Mouse (Mus musculus) B cell, adult (primary cell): ENCODE data around the gene Tmem121. TPM values are rescaled to one million over a fixed set of nuclear protein-coding genes. Genes with fewer than 3 reads are reported as not detected.

ENCODE experiments used
- total RNA-seq: library from RNA; stranded (reverse); gene quantifications from 4 replicates; pipeline ENCODE4 v1.2.4, GENCODE M21; 2023; ENCODE audit not compliant: inconsistent age

The Tmem121 gene
- 5.1 to 6.3 TPM (median 6.2 TPM) in 4 replicates for total RNA-seq

DNA sequence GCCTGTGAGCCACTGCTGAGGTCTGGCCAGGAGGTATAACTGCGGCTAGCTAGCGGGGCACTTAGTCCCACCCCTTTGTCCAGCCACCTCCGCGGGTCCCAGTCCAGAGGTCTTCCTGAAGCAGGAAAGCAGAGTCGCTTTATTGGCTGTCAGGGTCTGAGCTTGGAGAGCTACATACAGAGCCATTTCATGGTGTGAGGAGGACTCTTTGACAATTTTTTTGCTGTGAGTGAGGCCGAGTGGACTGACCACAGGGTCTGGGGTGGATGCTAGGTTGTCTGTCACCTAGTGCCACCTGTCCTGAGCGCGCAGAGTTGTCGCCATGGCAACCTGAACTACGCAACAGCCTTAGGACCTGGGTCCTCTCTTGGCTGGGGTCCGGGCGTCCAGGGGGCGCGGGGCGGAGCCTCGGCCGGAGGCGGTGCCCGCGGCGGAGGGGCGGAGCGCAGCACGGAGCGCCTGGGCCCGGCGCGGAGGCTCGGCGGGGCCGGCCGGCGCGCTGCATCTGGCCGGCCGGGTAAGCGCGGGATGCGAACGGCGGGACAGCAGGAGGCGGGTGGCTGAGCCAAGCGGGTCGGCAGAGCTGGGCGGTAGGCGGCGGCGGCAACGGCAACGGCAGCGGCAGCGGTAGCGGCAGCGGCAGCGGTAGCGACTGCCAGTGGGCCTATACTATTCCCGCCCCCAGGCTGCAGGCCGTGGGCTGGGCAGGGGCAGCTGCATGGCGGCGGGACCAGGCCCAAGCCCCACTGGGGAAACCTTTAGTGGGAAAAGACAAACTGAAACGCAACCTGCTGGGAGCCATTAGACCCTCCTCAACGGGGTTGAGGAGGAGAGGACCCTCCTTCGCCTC lies at the start of gene Tmem121:
TSS of gene Tmem121 (plus strand) at position 489 of the 850 bp plus-strand sequence.

DNA sequence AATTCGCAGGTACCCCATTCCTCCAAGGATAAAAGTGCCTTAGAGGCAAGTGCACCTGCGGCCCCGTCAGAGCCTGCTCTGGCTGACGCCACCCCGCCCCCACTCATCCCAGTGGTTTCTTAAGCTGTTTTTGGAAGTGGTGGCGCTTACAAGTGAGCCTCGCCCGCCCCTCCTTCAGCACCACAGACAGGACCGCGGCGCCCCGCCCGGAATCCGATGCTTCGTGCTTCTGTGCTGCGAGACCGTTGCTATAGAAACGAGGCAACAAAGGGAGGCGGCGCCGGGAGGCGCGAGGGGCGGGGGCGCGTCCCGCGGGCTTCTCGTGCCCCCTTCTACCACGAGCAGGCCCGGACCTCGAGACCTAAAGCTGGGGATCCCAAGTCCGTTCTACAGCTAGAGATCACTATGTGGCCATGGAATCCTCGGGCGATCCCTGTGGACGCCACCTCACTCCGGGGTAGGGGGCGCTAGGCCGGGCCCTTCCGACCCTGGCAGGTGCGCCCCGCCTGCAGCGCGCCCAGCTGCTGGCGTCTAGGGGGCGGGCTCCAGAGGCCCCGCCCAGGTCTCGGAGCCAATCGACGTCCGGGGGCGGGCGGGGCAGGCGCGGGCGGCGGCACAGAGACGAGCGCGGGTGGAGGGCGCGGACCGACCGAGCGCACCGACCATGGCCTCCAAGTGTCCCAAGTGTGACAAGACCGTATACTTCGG lies 45.7 kb upstream of the Tmem121 start, which contains the start of gene Crip2:
TSS of gene Crip2 (plus strand) at position 329 of the 708 bp plus-strand sequence.

DNA sequence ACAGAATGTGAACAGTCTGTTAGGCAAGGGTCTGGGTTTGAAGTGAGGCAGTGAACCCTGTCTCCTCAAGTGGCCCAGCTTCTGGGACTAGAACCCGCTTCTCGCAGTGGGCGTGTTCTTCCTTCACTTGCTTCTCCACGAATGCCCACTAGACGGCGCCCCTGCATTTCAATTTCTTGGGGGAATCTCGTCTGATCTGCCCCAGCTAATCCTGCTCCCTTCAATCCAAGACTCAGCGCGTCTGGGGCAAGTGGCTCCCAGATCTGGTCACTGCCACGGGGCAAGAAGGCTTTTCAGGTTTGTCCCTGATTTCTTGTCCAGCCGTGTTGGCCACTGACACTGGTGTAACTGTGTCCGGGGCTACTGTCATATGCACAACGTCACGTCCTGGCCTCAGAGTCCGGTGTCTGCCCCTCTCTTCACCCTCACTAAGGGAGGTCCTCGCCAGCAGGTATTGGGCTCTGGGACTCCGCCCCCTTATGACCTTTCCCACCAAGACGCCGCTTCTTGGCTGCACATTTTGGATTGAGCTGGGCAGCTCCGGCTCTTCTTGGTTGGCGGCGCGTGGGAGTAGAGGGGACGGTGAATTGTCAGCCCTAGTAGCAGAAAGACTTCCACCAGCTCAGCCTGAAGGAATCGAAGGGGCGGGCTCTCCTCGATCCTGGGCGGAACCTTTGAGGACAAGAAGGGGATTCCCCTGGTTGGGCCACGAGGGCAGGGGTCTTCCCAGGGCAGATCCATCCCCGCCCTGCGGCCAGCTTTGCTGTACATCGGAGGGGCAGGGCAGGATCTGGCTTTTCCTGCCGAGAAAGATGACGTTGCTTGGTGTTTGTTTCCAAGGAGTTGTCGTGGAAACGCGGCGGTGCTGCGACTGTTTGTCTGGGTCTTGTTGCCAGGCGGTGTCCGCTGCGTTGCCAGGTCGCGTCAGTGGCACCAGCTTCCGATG lies 39.3 kb upstream of the Tmem121 start, which contains the start of gene Crip1:
TSS of gene Crip1 (plus strand) at position 205 of the 946 bp plus-strand sequence.

DNA sequence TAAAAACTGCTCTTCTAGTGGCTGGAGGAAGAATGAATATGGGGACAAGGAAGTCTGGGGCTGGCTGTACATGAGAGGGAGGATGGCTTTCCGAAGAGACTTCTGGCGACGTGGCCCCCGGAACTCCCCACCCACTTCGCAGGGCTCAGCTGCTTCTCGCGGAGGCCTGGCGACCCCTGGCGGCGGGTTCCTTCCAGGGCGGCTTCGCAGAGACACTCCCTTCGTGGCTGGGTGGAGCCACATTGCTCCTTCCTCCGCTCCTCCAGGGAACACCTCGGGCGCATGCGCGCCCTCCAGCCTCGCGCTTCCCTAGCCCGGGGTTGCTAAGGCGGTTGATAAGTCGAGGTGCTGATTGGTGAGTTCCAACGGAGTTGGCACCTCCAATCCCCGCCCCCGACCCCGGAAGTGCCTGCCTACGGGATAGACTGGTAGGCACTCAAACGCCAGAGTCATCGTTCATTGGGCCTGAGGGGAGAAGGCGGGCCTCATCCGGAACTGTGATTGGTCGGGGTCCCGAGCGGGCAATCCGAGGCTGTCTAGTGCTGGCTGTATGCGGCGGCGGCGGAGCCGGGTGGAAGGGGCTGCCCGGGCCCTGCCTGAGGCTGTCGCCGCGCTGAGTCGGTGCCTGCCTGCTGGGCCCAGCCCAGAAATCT lies 29.7 kb upstream of the Tmem121 start, which contains the start of gene Tedc1:
TSS of gene Tedc1 (plus strand) at position 535 of the 653 bp plus-strand sequence.

Other genes starting within 250 kb of the Tmem121 start
- 14.8 to 17.1 TPM (median 16.4 TPM) in 4 replicates for gene Nudt14, start 243.8 kb upstream of the Tmem121 start, total RNA-seq
- 9.5 to 15.1 TPM (median 11.5 TPM) in 4 replicates for gene Btbd6, start 209.4 kb upstream of the Tmem121 start, total RNA-seq
- gene Brf1, start 185.2 kb upstream of the Tmem121 start, total RNA-seq: 148 to 156 TPM (median 152 TPM) in 4 replicates
- gene Pacs2, start 171.4 kb upstream of the Tmem121 start, total RNA-seq: 31.9 to 42.6 TPM (median 35.6 TPM) in 4 replicates
- gene Tex22, start 111.4 kb upstream of the Tmem121 start, total RNA-seq: 0.48 to 1.9 TPM (median 0.91 TPM) in 4 replicates
- gene Mta1, start 87.7 kb upstream of the Tmem121 start, total RNA-seq: 45.7 to 52.7 TPM (median 48.5 TPM) in 4 replicates
- gene Crip2, start 45.7 kb upstream of the Tmem121 start, total RNA-seq: 17.1 to 28.5 TPM (median 20.7 TPM) in 4 replicates
- 526 to 629 TPM (median 607 TPM) in 4 replicates for gene Crip1, start 39.6 kb upstream of the Tmem121 start, total RNA-seq
- gene Tedc1, start 29.5 kb upstream of the Tmem121 start, total RNA-seq: 17.0 to 25.8 TPM (median 24.1 TPM) in 4 replicates